Mouse (Mus musculus): ENCODE data around the gene Rtn4rl1.

The Rtn4rl1 gene

DNA sequence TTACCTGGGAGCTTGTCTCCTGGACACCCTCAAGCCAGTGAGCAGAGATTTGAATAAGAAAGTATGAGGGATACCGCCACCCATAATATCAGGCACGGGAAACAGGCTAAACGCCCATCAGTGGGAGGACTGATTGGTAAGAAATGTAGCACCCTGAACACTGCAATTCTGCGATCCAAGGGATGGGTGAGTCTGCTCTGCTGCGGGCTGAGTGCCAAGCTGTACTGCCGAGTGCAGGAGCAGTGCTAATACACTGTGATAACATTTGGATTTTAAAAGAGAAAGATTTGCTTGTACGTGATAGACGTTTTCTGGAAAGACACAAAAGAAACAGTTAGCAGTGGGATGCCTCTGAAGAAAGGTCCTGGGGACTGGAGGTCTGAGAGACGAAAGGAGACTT is 26.5 kb downstream of the Rtn4rl1 start:
- no peak for DNase-seq

DNA sequence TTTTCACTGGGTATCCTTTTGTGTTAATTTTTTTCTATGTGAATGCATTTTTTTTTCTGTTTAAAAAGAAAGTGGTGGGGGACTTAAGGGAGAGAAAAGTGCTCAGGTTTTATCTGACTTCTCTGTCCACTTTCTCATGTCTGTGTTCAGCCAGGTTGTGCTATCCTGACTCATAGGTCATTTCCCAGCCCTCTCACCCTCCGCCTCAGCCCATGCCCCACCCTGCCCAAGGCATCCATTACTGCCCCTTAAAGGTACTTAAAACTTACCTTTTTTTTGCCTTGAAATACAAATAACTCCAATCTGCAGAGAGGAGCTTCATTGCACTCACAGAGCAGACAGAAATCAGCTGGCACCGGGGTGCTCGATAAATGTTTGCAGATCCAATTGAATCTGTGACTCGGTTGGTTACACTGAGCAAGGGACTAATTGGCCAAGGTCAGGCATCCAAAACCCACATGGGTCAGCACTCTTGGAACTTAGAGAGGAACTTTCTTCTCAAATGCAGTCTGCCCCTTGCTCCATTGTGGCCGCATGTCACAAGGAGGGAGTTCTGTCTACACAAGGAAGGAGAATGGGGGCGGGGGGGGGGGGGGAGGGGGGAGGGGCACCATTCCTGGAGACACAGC is 27.0 kb downstream of the Rtn4rl1 start:
- DNase-seq, result no peak

GRCm38 (mm10) chr11:75224062-75224461 is 30.5 kb downstream of the Rtn4rl1 start:
- DNase-seq, result no peak

DNA sequence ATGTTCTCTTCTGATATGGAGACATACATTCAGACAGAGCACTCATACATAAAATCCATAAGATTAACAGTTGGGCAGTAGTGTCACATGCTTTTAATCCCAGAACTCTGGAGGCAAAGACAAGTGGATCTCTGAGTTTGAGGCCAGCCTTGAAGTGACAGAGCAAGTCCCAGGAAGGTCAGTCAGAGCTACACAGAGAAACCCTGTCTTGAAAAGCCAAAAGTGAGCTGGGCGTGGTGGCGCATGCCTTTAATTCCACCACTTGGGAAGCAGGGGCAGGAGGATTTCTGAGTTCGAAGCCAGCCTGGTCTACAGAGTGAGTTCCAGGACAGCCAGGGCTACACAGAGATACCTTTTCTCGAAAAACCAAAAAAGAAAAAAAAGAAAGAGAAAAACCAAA is 31.3 kb downstream of the Rtn4rl1 start:
- no peak for DNase-seq

GRCm38 (mm10) chr11:75227632-75228031 is 34.0 kb downstream of the Rtn4rl1 start:
- no peak for DNase-seq

DNA sequence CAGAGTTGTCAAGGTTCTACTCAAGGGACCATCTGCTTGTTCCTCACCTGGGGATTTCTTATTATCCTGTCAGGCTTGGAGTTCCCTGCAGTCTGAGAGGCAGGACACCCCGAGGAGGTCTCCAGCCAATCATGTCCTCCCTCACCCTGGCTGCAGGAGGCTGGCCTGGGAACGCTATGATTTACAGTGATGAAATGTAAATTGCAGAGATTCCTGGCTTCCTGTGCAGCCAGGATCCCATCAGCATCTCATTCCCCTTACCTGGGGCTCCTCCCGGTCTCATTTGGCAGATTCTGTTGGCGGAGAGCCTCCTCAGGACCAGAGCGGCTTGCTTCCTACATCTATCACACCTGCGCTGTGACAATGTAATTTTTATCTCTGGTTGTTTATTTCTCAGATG is 35.7 kb downstream of the Rtn4rl1 start:
- DNase-seq, result no peak

DNA sequence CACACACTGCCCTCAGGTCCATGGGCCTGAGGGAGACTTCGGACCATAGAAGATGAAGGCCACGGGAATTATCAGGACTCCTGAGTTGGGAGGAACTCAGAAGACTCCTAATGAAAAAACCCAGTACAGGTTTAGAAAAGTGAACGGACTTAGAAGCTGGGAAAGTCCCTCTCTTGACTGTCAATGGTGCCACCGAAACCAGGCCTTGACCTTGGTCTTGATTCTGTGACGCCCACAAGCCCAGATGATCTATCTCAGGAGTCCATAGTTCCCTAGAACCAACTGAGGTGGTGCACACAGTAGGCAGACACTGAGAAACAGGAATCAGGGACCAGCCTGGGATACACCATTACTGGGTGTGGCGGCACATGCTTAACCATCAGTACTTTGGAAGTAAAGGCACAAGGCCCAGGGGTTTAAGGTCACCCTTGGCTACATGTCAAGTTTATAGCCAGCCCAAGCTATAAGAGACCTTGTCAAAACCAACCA is 36.7 kb downstream of the Rtn4rl1 start:
- DNase-seq, result no peak

GRCm38 (mm10) chr11:75231756-75232155 is 38.2 kb downstream of the Rtn4rl1 start:
- DNase-seq, result peak; percentile 76

DNA sequence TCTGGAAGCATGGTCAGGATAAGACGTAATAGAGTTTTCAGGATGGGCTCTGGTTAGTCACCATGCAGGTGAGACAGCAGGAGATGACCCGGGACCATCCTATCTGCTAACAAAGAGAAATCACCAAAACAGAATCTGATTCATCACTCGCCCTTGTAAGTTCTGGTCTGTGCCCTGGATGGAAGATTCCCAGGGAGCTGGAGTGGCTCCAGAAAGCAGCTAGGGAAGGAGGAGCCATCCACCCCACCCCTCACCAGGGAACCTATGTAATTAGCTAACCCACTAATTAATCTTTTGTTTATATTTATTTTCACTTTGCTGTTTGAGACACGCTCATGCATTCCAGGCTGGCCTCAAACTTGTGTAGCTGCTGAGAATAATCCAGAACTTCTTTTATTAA is 38.9 kb downstream of the Rtn4rl1 start:
- no peak for DNase-seq

DNA sequence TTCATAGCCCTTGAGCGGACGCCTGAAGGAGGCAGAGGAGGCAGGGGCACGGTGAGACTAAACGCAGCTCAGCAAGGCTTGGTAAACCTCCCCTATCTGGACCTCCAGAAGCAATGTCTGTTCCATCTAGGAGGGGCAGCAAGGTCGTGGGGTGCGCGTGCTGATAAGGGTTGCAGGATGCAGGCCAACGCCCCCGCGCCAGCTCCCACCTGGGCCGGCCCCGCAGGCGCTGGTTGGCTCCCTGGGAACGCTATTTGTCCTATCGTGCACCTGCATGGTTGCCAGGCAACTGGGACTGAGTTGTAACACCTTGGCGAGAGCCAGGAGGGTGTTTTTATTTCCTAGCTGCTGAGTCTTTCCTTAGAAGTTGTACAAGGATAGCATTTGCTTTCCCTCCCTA is 41.2 kb downstream of the Rtn4rl1 start:
- DNase-seq, result no peak

- DNase-seq, result peak; percentile 88
Observed at GRCm38 (mm10) chr11:75240158-75240934, 46.8 kb downstream of the Rtn4rl1 start.

GRCm38 (mm10) chr11:75242710-75243255 is 49.2 kb downstream of the Rtn4rl1 start:
- no peak for DNase-seq

DNA sequence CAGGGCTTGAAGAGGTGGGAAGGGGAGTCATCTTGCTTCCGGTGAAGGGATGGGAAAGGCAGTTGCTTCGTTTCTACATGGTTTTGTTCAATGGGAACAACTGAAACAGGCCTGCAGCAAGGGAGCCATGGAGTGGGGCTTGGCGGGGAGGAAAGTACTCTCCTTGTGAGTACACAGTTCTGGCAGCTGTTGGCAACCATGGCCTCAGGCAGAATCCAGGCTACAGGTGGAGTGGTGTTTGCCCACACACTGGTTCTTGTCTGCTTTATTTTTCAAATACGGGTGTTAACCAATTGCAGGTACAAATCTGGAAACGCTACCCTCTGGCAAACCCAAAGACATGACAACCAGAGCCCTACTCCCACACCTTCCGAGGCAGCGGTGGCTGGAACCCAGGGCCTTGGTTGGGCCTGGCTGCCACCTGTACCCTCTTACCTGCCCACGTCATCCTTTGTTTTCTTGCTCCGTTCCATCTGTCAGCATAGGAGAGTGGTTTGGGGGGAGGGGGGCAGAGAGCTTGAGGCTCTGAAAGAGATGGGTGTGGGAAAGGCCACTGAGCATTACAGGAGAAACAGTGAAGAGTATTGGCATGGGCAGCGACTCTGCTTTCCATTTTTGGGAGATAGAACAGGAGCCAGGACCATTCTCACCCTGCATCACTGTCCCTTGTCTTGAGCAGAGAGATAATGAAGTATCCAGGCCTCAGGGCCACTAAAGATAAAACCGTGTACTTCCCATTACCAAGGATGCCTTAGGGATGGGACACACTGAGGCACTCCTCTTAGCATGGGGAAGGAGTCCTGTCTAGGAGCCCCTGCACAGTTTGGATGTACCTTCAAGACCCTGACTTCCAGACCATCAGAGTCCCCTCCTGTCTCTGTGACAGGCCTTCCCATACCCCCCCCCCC is 51.0 kb downstream of the Rtn4rl1 start:
- DNase-seq, result no peak

GRCm38 (mm10) chr11:75245372-75246330 is 52.1 kb downstream of the Rtn4rl1 start:
- no peak for DNase-seq

- no peak for DNase-seq
Observed at GRCm38 (mm10) chr11:75246589-75246988, 53.0 kb downstream of the Rtn4rl1 start.

- DNase-seq, result no peak
Observed at GRCm38 (mm10) chr11:75247137-75247730, 53.7 kb downstream of the Rtn4rl1 start.

GRCm38 (mm10) chr11:75249588-75249987 is 56.0 kb downstream of the Rtn4rl1 start:
- DNase-seq, result no peak

- no peak for DNase-seq
Observed at GRCm38 (mm10) chr11:75251006-75251512, 57.5 kb downstream of the Rtn4rl1 start.

- DNase-seq, result no peak
Observed at GRCm38 (mm10) chr11:75251557-75252070, 58.0 kb downstream of the Rtn4rl1 start.

- DNase-seq, result no peak
Observed at GRCm38 (mm10) chr11:75254252-75254912, 60.8 kb downstream of the Rtn4rl1 start.
